Mouse (Mus musculus): ENCODE data around the gene Mapk14. TPM values are rescaled to one million over a fixed set of nuclear protein-coding genes. Genes with fewer than 3 reads are reported as not detected.

Mapk14 gene
- polyA plus RNA-seq (2012; ENCODE audit: insufficient read depth, insufficient read length, low replicate concordance, missing spikeins) = not detected in 2 replicates

DNA sequence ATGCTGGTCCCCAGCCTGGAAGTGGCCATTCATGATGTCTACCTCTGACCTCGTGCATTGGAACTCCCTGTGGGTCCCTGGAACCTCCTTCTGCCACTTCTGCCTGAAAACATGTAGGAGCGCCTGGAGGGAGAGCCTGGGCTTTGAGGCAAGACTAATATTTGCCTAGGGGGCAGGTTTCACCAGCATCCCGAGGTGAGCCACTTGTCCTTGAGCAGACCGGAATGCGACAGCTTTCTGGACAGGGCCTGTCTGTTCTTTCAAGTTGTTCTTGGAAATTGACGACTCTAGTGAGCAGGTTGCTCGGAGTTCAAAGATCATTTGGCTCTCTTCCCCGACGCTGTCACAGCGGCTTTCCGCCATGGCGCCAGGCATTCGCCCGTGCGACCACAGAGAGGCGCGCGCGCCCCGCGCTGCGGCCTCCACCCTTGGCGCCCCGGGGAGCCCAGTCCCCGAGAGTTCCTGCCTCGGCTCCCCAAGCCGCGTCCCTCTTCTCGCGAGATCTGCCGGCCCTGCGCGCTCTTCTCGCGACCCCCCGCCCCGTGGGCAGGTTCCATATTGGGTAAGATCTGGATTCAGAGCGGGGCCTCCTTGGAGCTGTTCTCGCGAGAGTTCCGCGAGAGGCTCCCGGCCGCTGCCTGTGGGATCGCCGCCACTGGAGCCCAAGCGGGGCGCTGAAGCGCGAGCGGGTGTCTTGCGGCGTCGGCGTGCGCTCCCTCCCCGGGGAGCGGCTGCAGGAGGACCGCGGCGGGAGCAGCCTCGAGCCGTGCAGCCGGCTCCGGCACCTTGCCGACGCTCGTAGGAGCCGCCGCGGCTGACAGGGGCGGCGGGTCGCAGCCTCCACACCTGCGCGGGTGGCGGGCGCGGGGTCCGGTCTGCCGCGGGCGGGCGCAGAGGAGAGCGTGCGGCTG is at the start of gene Mapk14:
TSS of gene Mapk14 (plus strand) at position 554 of the 911 bp plus-strand sequence.
- peaks cover 14% of the 10 kb centered on the region for H3K4me1 ChIP-seq (ENCODE audit: control insufficient read depth, insufficient read depth, low read length)
- WGBS = under 1% methylated on average over 86 of the region's 86 CpGs
- peak within 1 kb of the TSS; percentile 83 for H3K27ac ChIP-seq (ENCODE audit: insufficient read depth, low read depth, low read length)
- TF ChIP-seq POLR2A (IDR thresholded peaks at IDR 0.05; ENCODE audit: insufficient read depth, low read depth, low read length) (peak; percentile 100), CTCF (IDR thresholded peaks at IDR 0.05; ENCODE audit: insufficient read depth, low read depth, low read length) (peak; percentile 74)
- peak within 1 kb of the TSS; percentile 87 for H3K4me3 ChIP-seq (ENCODE audit: insufficient read depth, low read depth, low read length)

- TF ChIP-seq CTCF (IDR thresholded peaks at IDR 0.05; ENCODE audit: insufficient read depth, low read depth, low read length) (no peak), POLR2A (IDR thresholded peaks at IDR 0.05; ENCODE audit: insufficient read depth, low read depth, low read length) (no peak)
- WGBS = 47% methylated on average over 3 of the region's 3 CpGs
- H3K4me1 ChIP-seq (ENCODE audit: control insufficient read depth, insufficient read depth, low read length) = peaks cover 6% of the 10 kb centered on the region
- no peak overlapping the region for H3K27ac ChIP-seq (ENCODE audit: insufficient read depth, low read depth, low read length)
- H3K4me3 ChIP-seq (ENCODE audit: insufficient read depth, low read depth, low read length) = no peak overlapping the region
Measured at GRCm38 (mm10) chr17:28643697-28644096, 47.4 kb upstream of the Mapk14 start.

DNA sequence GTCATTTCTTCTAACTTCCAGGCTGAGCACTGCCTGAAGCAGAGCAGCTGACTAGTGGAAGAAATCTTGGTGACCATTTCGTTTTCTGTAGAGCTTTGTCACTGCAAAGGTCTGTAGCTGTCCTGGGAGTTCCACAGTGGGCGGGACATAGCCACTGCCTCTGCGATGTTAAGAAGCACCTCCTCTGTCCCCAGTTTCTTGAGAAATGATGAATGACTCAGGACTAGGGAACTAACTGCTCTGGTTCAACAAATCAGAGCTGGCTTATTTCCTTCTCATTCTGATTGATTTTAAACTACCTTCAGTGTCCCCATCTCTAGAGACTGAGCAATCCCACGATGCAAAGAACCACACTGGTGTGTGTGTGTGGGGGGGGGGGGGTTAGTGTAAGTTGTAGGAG is 47.0 kb upstream of the Mapk14 start:
- 55% methylated on average over 4 of the region's 4 CpGs for WGBS
- Histone ChIP-seq H3K4me1 (ENCODE audit: control insufficient read depth, insufficient read depth, low read length) (peaks cover 6% of the 10 kb centered on the region), H3K27ac (ENCODE audit: insufficient read depth, low read depth, low read length) (no peak overlapping the region), H3K4me3 (ENCODE audit: insufficient read depth, low read depth, low read length) (no peak overlapping the region)
- TF ChIP-seq POLR2A (IDR thresholded peaks at IDR 0.05; ENCODE audit: insufficient read depth, low read depth, low read length) (no peak), CTCF (IDR thresholded peaks at IDR 0.05; ENCODE audit: insufficient read depth, low read depth, low read length) (no peak)

GRCm38 (mm10) chr17:28646221-28646620 is 44.9 kb upstream of the Mapk14 start:
- no peak overlapping the region for H3K4me3 ChIP-seq (ENCODE audit: insufficient read depth, low read depth, low read length)
- WGBS = 82% methylated on average over 3 of the region's 3 CpGs
- H3K4me1 ChIP-seq (ENCODE audit: control insufficient read depth, insufficient read depth, low read length) = peaks cover 6% of the 10 kb centered on the region
- TF ChIP-seq CTCF (IDR thresholded peaks at IDR 0.05; ENCODE audit: insufficient read depth, low read depth, low read length) = no peak
- TF ChIP-seq POLR2A (IDR thresholded peaks at IDR 0.05; ENCODE audit: insufficient read depth, low read depth, low read length) = no peak
- no peak overlapping the region for H3K27ac ChIP-seq (ENCODE audit: insufficient read depth, low read depth, low read length)

DNA sequence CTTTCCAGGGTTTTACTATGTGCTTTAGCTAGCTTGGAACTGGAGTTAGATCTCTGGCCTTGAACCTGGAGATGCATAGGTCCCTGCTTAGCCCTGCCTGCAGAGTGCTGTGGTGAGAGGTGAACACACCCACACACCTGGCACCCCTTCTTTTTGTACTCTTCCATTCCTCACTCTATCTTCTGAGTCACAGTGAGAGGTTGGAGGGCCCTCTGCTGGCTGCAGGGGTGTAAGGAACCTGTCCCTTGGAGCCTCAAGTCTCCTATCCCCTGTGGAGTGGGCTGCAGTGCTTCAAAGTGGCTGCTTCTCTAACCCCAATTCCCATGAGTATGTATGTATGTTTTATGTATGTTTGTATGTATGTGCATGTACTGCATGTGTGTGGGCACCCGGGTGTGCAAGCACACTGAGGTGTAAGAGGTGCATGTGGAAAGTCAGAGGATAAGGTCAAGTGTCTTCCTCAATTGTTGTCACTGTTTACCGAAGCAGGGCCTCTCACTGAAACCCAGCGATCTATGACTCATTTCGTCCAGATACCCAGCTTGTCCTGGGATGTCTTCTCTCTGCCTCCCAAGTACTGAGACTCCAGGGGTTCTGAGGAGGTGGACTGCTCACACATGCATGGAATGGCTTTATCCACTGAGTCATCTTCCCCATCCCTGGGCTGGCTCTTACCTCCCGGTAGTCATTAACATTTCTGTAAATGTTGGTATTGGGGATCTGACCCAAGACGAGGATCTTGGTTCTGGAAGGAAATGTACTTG is 42.3 kb upstream of the Mapk14 start:
- WGBS = 25% methylated on average over 6 of the region's 6 CpGs
- H3K4me3 ChIP-seq (ENCODE audit: insufficient read depth, low read depth, low read length) = no peak overlapping the region
- H3K4me1 ChIP-seq (ENCODE audit: control insufficient read depth, insufficient read depth, low read length) = no peaks in the 10 kb centered on the region
- no peak overlapping the region for H3K27ac ChIP-seq (ENCODE audit: insufficient read depth, low read depth, low read length)
- TF ChIP-seq CTCF (IDR thresholded peaks at IDR 0.05; ENCODE audit: insufficient read depth, low read depth, low read length) = peak; percentile 69; the same call in 1 of the 2 replicates
- no peak for TF ChIP-seq POLR2A (IDR thresholded peaks at IDR 0.05; ENCODE audit: insufficient read depth, low read depth, low read length)

DNA sequence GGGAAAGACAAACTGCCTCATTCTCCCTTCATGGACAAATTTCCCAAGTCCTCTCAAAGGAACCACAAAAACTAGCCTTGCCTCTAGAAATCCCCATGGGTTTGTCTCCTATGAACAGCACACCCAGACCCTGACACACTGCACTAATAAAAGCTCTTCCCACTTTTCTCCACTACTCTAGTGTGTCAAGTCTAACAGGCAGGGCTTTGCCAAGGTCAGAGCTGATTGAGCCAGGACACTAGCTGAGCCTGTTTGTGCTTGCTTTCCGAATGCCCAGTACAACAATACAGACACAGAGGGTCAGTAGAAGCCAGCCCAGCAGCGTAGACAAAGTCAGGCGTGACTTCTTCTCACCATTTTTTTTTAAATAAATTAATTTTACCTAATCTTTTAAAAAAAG is 40.9 kb upstream of the Mapk14 start:
- no peak overlapping the region for H3K27ac ChIP-seq (ENCODE audit: insufficient read depth, low read depth, low read length)
- WGBS = 83% methylated on average over 3 of the region's 3 CpGs
- no peak for TF ChIP-seq CTCF (IDR thresholded peaks at IDR 0.05; ENCODE audit: insufficient read depth, low read depth, low read length)
- no peak for TF ChIP-seq POLR2A (IDR thresholded peaks at IDR 0.05; ENCODE audit: insufficient read depth, low read depth, low read length)
- no peaks in the 10 kb centered on the region for H3K4me1 ChIP-seq (ENCODE audit: control insufficient read depth, insufficient read depth, low read length)
- H3K4me3 ChIP-seq (ENCODE audit: insufficient read depth, low read depth, low read length) = no peak overlapping the region

DNA sequence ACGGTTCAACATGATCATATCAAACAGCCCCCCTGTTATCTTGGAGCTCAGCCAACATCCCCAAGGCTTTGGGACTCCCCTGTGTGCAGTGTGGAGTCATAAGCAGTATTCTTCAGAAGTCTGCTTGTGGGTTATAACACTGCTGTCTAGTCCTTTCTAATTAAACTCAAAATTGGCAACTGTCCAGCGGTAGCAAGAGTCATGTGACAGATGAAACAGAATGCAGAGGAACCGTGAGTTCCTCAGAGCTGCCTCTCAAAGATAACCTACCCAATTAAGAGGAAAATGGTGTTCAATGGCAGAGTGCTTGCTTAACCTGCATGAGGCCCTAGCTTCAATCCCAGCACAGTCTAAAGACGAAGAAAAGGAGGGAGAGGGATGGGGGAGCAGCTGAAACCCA is 33.2 kb upstream of the Mapk14 start:
- WGBS = 13% methylated on average over 4 of the region's 4 CpGs
- Histone ChIP-seq H3K27ac (ENCODE audit: insufficient read depth, low read depth, low read length) (no peak overlapping the region), H3K4me1 (ENCODE audit: control insufficient read depth, insufficient read depth, low read length) (0 out of 2 replicates have a peak, but pooled peaks cover 3% of the 10 kb centered on the region), H3K4me3 (ENCODE audit: insufficient read depth, low read depth, low read length) (no peak overlapping the region)
- TF ChIP-seq POLR2A (IDR thresholded peaks at IDR 0.05; ENCODE audit: insufficient read depth, low read depth, low read length) (no peak), CTCF (IDR thresholded peaks at IDR 0.05; ENCODE audit: insufficient read depth, low read depth, low read length) (no peak)

- Histone ChIP-seq H3K27ac (ENCODE audit: insufficient read depth, low read depth, low read length) (no peak overlapping the region), H3K4me1 (ENCODE audit: control insufficient read depth, insufficient read depth, low read length) (0 out of 2 replicates have a peak, but pooled peaks cover 3% of the 10 kb centered on the region), H3K4me3 (ENCODE audit: insufficient read depth, low read depth, low read length) (no peak overlapping the region)
- WGBS = 75% methylated on average over 6 of the region's 6 CpGs
- TF ChIP-seq POLR2A (IDR thresholded peaks at IDR 0.05; ENCODE audit: insufficient read depth, low read depth, low read length) (no peak), CTCF (IDR thresholded peaks at IDR 0.05; ENCODE audit: insufficient read depth, low read depth, low read length) (no peak)
Measured at GRCm38 (mm10) chr17:28659564-28659963, 31.6 kb upstream of the Mapk14 start.
